Mouse (Mus musculus) activated CD4-positive, CD25-positive, alpha-beta regulatory T cell, adult 4 months (primary cell): Measurements from ENCODE around the gene Sfpq. TPM values are rescaled to one million over a fixed set of nuclear protein-coding genes. Genes with fewer than 3 reads are reported as not detected.

Source experiments
- polyA plus RNA-seq, 2 experiments: library from polyadenylated mRNA; unstranded; fragments of 100-300 nt; shearing (Covaris generic); gene quantifications; one replicate each; pipeline ENCODE4 v1.2.1; 2017

The Sfpq gene
- polyA plus RNA-seq, 2 experiments from 2014 or later = 39.7 to 50.1 TPM

Other genes with a start within 250 kb of the Sfpq start
- 10 to 100 TPM; 17.4 to 17.6 TPM for gene Zmym4, start 53.2 kb upstream of the Sfpq start, polyA plus RNA-seq
- 10 to 100 TPM; 10.7 to 28.0 TPM for gene Zmym1, start 39.8 kb downstream of the Sfpq start, polyA plus RNA-seq
- 10 to 100 TPM; 13.1 to 14.1 TPM for gene Zmym6, start 56.1 kb downstream of the Sfpq start, polyA plus RNA-seq
- gene Tmem35b, start 102.4 kb downstream of the Sfpq start, polyA plus RNA-seq = 10 to 100 TPM; 13.9 to 16.6 TPM
- not detected for gene Dlgap3, start 147.9 kb downstream of the Sfpq start, polyA plus RNA-seq
- gene Smim12, start 222.5 kb downstream of the Sfpq start, polyA plus RNA-seq = 10 to 100 TPM; 42.1 to 43.4 TPM